Mouse (Mus musculus): ENCODE results near the gene Epha5. TPM values are rescaled to one million over a fixed set of nuclear protein-coding genes. Genes with fewer than 3 reads are reported as not detected.

The Epha5 gene
- 0.04 and 0.06 TPM in 2 replicates for polyA plus RNA-seq (2012; rRNA removed)

GRCm38 (mm10) chr5:84417062-84417879, at the start of gene Epha5:
TSS of gene Epha5 (minus strand) at chr5:84417382.
- peak; percentile 21 for DNase-seq (ENCODE audit: low spot score)

- no peak for DNase-seq (ENCODE audit: low spot score)
These were observed 39.0 kb upstream of the Epha5 start for GRCm38 (mm10) chr5:84456216-84456615.

GRCm38 (mm10) chr5:84454641-84455040, 37.5 kb upstream of the Epha5 start:
- DNase-seq (ENCODE audit: low spot score): no peak

GRCm38 (mm10) chr5:84453839-84454238, 36.7 kb upstream of the Epha5 start:
- DNase-seq (ENCODE audit: low spot score): no peak

GRCm38 (mm10) chr5:84440232-84440631, 23.1 kb upstream of the Epha5 start:
- no peak for DNase-seq (ENCODE audit: low spot score)

GRCm38 (mm10) chr5:84415961-84416821, 991 bp downstream of the Epha5 start:
- DNase-seq (ENCODE audit: low spot score): no peak

GRCm38 (mm10) chr5:84414931-84415431, 2.2 kb downstream of the Epha5 start:
- no peak for DNase-seq (ENCODE audit: low spot score)

- DNase-seq (ENCODE audit: low spot score): no peak
These were observed 4.2 kb downstream of the Epha5 start for GRCm38 (mm10) chr5:84413026-84413425.

- no peak for DNase-seq (ENCODE audit: low spot score)
These were observed 8.8 kb downstream of the Epha5 start for GRCm38 (mm10) chr5:84408370-84408769.

GRCm38 (mm10) chr5:84397085-84397484, 20.1 kb downstream of the Epha5 start:
- no peak for DNase-seq (ENCODE audit: low spot score)

- DNase-seq (ENCODE audit: low spot score): no peak
These were observed 51.8 kb downstream of the Epha5 start for GRCm38 (mm10) chr5:84365334-84365733.

GRCm38 (mm10) chr5:84359430-84359829, 57.8 kb downstream of the Epha5 start:
- no peak for DNase-seq (ENCODE audit: low spot score)

GRCm38 (mm10) chr5:84353069-84353468, 64.1 kb downstream of the Epha5 start:
- DNase-seq (ENCODE audit: low spot score): no peak

GRCm38 (mm10) chr5:84346728-84347499, 70.3 kb downstream of the Epha5 start:
- no peak for DNase-seq (ENCODE audit: low spot score)

GRCm38 (mm10) chr5:84335834-84336465, 81.2 kb downstream of the Epha5 start:
- DNase-seq (ENCODE audit: low spot score): no peak

GRCm38 (mm10) chr5:84334481-84334880, 82.7 kb downstream of the Epha5 start:
- no peak for DNase-seq (ENCODE audit: low spot score)

- DNase-seq (ENCODE audit: low spot score): no peak
These were observed 85.6 kb downstream of the Epha5 start for GRCm38 (mm10) chr5:84331631-84332030.

GRCm38 (mm10) chr5:84320553-84320952, 96.6 kb downstream of the Epha5 start:
- DNase-seq (ENCODE audit: low spot score): no peak

- no peak for DNase-seq (ENCODE audit: low spot score)
These were observed 97.0 kb downstream of the Epha5 start for GRCm38 (mm10) chr5:84320138-84320537.

- DNase-seq (ENCODE audit: low spot score): no peak
These were observed 98.3 kb downstream of the Epha5 start for GRCm38 (mm10) chr5:84318814-84319340.

GRCm38 (mm10) chr5:84317839-84318238, 99.3 kb downstream of the Epha5 start:
- DNase-seq (ENCODE audit: low spot score): no peak

Measured in urinary bladder, adult 2 months (tissue).